Mouse (Mus musculus) stomach, postnatal 0 days (tissue): ENCODE data around the gene Gse1. TPM values are rescaled to one million over a fixed set of nuclear protein-coding genes. Genes with fewer than 3 reads are reported as not detected.

Experiments used
- ATAC-seq: fragments of 200-750 bp; cut with Nextera tagmentation; 2 replicates; pipeline ENCODE4 v1.8.0; 2017; ENCODE audit not compliant: low FRiP score, low TSS enrichment
- DNase-seq: peaks from one replicate; pipeline ENCODE4 v3.0.0-alpha.2; 2016; ENCODE audit warnings: low spot score
- H3K27ac ChIP-seq: fragments of 300-500 bp; sonication (generic); replicated peaks from 2 replicates; pipeline ENCODE4 v1.5.1; 2014; ENCODE audit warnings: mild to moderate bottlenecking, control low read depth
- H3K27me3 ChIP-seq: fragments of 300-500 bp; sonication (generic); 2 replicates; pipeline ENCODE4 v1.6.1; 2014; ENCODE audit warnings: low read length; ENCODE audit not compliant: control insufficient read depth, insufficient read depth
- H3K36me3 ChIP-seq: fragments of 300-500 bp; sonication (generic); 2 replicates; pipeline ENCODE4 v1.6.1; 2014; ENCODE audit warnings: low read length, mixed read lengths; ENCODE audit not compliant: control insufficient read depth, insufficient read depth
- H3K4me1 ChIP-seq: fragments of 300-500 bp; sonication (generic); replicated peaks from 2 replicates; pipeline ENCODE4 v1.6.1; 2014; ENCODE audit warnings: antibody characterized with exemption; ENCODE audit not compliant: control insufficient read depth, insufficient read depth
- H3K4me2 ChIP-seq: fragments of 300-500 bp; sonication (generic); replicated peaks from 2 replicates; pipeline ENCODE4 v1.6.1; 2014; ENCODE audit warnings: low read depth, mild to moderate bottlenecking, control low read depth, moderate library complexity
- H3K4me3 ChIP-seq: fragments of 300-500 bp; sonication (generic); 2 replicates; pipeline ENCODE4 v1.5.1; 2014; ENCODE audit warnings: low read depth, low read length, control low read depth
- H3K9ac ChIP-seq: fragments of 300-500 bp; sonication (generic); 2 replicates; pipeline ENCODE4 v1.6.1; 2014; ENCODE audit warnings: mild to moderate bottlenecking, low read length, control low read depth, mixed read lengths
- H3K9me3 ChIP-seq: fragments of 300-500 bp; sonication (generic); 2 replicates; pipeline ENCODE4 v1.6.1; 2016; ENCODE audit warnings: low read length; ENCODE audit not compliant: control insufficient read depth
- CTCF ChIP-seq: IDR thresholded peaks from 2 replicates; pipeline ENCODE4 v1.5.1; 2016; ENCODE audit warnings: antibody characterized with exemption, low read depth, mild to moderate bottlenecking, moderate library complexity
- EP300 ChIP-seq: optimal IDR thresholded peaks from 2 replicates; pipeline ENCODE3; 2016; ENCODE audit warnings: antibody characterized with exemption
- WGBS: fragments of 180-500 bp; shearing (Covaris S2); extraction: QIAGEN DNeasy Blood & Tissue Kit; methylation state at CpG from one replicate; pipeline ENCODE4 v1.1.7; 2014; 5-methylcytosine and 5-hydroxymethylcytosine counted together
- polyA plus RNA-seq: library from polyadenylated mRNA; unstranded; fragments of >200 nt; fragmentation: Nextera tagmentation; extraction: Ambion mirVana; gene quantifications from 2 replicates; pipeline ENCODE4 v1.2.1, GENCODE M21; 2015

Gse1 gene
- polyA plus RNA-seq, result 6.4 and 7.0 TPM in 2 replicates

GRCm38 (mm10) chr8:120227891-120228591, at the start of gene Gse1:
Gene Gse1, plus strand, starts transcription at chr8:120228456.
- H3K9ac ChIP-seq, result peak within 1 kb of the TSS; percentile 68
- peak; percentile 73 for DNase-seq
- peak within 1 kb of the TSS; percentile 73 for H3K27ac ChIP-seq
- peaks cover 9% of the 10 kb centered on the region for H3K4me1 ChIP-seq
- no peaks in the 10 kb centered on the region for H3K9me3 ChIP-seq
- no peaks in the 10 kb centered on the region for H3K36me3 ChIP-seq
- peak; percentile 83; the same call in 1 of the 2 replicates for ATAC-seq
- WGBS, result 3% methylated on average over 28 of the region's 52 CpGs
- peak within 1 kb of the TSS; percentile 59 for H3K4me3 ChIP-seq
- TF ChIP-seq CTCF (no peak), EP300 (no peak)
- H3K27me3 ChIP-seq, result no peaks in the 10 kb centered on the region
- peak within 1 kb of the TSS; percentile 96 for H3K4me2 ChIP-seq

GRCm38 (mm10) chr8:120179027-120179431, 49.2 kb upstream of the Gse1 start:
- Histone ChIP-seq H3K4me2 (peak overlapping the region; percentile 52), H3K36me3 (no peaks in the 10 kb centered on the region), H3K4me3 (peak overlapping the region; percentile 27), H3K27me3 (no peaks in the 10 kb centered on the region), H3K9me3 (no peaks in the 10 kb centered on the region), H3K4me1 (peaks cover 2% of the 10 kb centered on the region; the same call in 1 of the 2 replicates), H3K27ac (no peak overlapping the region), H3K9ac (no peak overlapping the region)
- peak; percentile 75 for ATAC-seq
- TF ChIP-seq EP300 (no peak), CTCF (peak; percentile 94)
- under 1% methylated on average over 10 of the region's 10 CpGs for WGBS
- peak; percentile 90 for DNase-seq

- Histone ChIP-seq H3K9me3 (no peaks in the 10 kb centered on the region), H3K36me3 (no peaks in the 10 kb centered on the region), H3K4me2 (no peak overlapping the region), H3K9ac (no peak overlapping the region), H3K4me3 (no peak overlapping the region), H3K27ac (peak overlapping the region; percentile 30; the same call in 1 of the 2 replicates), H3K4me1 (peaks cover 9% of the 10 kb centered on the region), H3K27me3 (no peaks in the 10 kb centered on the region)
- no peak for ATAC-seq
- no peak for DNase-seq
- no peak for TF ChIP-seq EP300
- no peak for TF ChIP-seq CTCF
- 52% methylated on average over 7 of the region's 7 CpGs for WGBS
Observed at GRCm38 (mm10) chr8:120180445-120180970, 47.7 kb upstream of the Gse1 start.

- Histone ChIP-seq H3K4me3 (no peak overlapping the region), H3K27me3 (no peaks in the 10 kb centered on the region), H3K4me2 (no peak overlapping the region), H3K27ac (no peak overlapping the region), H3K4me1 (peaks cover 15% of the 10 kb centered on the region), H3K9ac (no peak overlapping the region), H3K9me3 (no peaks in the 10 kb centered on the region), H3K36me3 (no peaks in the 10 kb centered on the region)
- DNase-seq (no peak), ATAC-seq (no peak)
- 74% methylated on average over 5 of the region's 5 CpGs for WGBS
- no peak for TF ChIP-seq CTCF
- TF ChIP-seq EP300, result no peak
Observed at GRCm38 (mm10) chr8:120181274-120181673, 47.0 kb upstream of the Gse1 start.

GRCm38 (mm10) chr8:120181861-120182414, 46.3 kb upstream of the Gse1 start:
- TF ChIP-seq CTCF (no peak), EP300 (no peak)
- no peaks in the 10 kb centered on the region for H3K9me3 ChIP-seq
- peaks cover 14% of the 10 kb centered on the region for H3K4me1 ChIP-seq
- no peak overlapping the region for H3K9ac ChIP-seq
- H3K27me3 ChIP-seq, result no peaks in the 10 kb centered on the region
- H3K36me3 ChIP-seq, result no peaks in the 10 kb centered on the region
- H3K4me2 ChIP-seq, result no peak overlapping the region
- DNase-seq, result no peak
- WGBS, result 79% methylated on average over 4 of the region's 4 CpGs
- no peak for ATAC-seq
- H3K4me3 ChIP-seq, result no peak overlapping the region
- H3K27ac ChIP-seq, result no peak overlapping the region

- H3K36me3 ChIP-seq, result no peaks in the 10 kb centered on the region
- TF ChIP-seq CTCF, result no peak
- no peak for TF ChIP-seq EP300
- no peak overlapping the region for H3K9ac ChIP-seq
- ATAC-seq, result peak; percentile 50
- peaks cover 13% of the 10 kb centered on the region for H3K4me1 ChIP-seq
- WGBS, result 24% methylated on average over 9 of the region's 9 CpGs
- H3K4me2 ChIP-seq, result no peak overlapping the region
- H3K27me3 ChIP-seq, result no peaks in the 10 kb centered on the region
- H3K27ac ChIP-seq, result no peak overlapping the region
- H3K9me3 ChIP-seq, result no peaks in the 10 kb centered on the region
- peak; percentile 60 for DNase-seq
- H3K4me3 ChIP-seq, result no peak overlapping the region
Observed at GRCm38 (mm10) chr8:120184366-120184765, 43.9 kb upstream of the Gse1 start.
